In the genomic region with DNA sequence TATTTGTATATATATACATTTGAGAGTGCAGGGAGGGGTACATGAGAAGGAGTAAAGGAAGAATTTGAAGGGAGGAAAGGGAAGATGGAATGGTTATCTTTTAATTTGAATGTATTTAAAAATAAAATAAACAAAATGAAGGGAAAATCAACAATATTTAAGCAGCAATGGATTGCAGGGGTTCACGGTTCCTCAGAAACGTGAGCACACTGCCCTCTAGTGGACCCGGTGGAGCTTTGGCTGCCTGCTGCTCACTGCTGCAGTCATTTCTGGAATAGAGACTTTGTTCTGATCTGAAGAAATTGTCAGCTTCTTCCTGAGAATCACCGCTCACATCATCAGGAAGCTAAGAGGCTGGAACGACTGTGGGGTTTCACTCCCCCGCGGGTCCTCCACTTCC, we compare ENCODE assay signal across 10 mouse cellular contexts. TPM values are rescaled to one million over a fixed set of nuclear protein-coding genes. Genes with fewer than 3 reads are reported as not detected.
DNase-seq lines count a peak whose midpoint lies in the region; ATAC-seq lines count a peak whose summit lies in the region.
"Had no signal": no experiment of that assay in that cellular context is flagged by ENCODE, and none has a peak within 500 bp of the region (broad histone marks: within the 10 kb centered on the region; RNA-seq: fewer than 3 reads in every experiment).

No protein-coding gene starts in this region.

- H3K4me1 ChIP-seq in hindbrain, embryonic 11.5 days (replicated peaks; ENCODE audit: control insufficient read depth, insufficient read depth, low read length), result no peaks in the 10 kb centered on the region
- H3K4me1 ChIP-seq in hindbrain, embryonic 16.5 days (ENCODE audit: control insufficient read depth, insufficient read depth, low read depth, low read length), result no peaks in the 10 kb centered on the region
- H3K4me1 ChIP-seq in embryonic facial prominence, embryonic 11.5 days (ENCODE audit: control insufficient read depth, insufficient read depth, low read length), result no peaks in the 10 kb centered on the region
- H3K4me1 ChIP-seq: limb, embryonic 15.5 days; stomach, embryonic 15.5 days had no signal

- peak; percentile 62 for DNase-seq in hindbrain, embryonic 11.5 days (ENCODE audit: low spot score)
- DNase-seq in A20 (ENCODE audit: low read depth, low spot score), result peak; percentile 60
- peak; percentile 25 for DNase-seq in Muller cell, postnatal 12 days (ENCODE audit: inconsistent ontology term)
- peak; percentile 79 for DNase-seq in embryonic facial prominence, embryonic 11.5 days (ENCODE audit: low spot score)

- no peak overlapping the region for H3K4me3 ChIP-seq in hindbrain, embryonic 11.5 days (ENCODE audit: low read depth, low read length)
- H3K4me3 ChIP-seq in hindbrain, embryonic 16.5 days (ENCODE audit: low read length), result no peak overlapping the region
- H3K4me3 ChIP-seq in embryonic facial prominence, embryonic 11.5 days (ENCODE audit: low read depth, low read length), result no peak overlapping the region
- H3K4me3 ChIP-seq: limb, embryonic 15.5 days; stomach, embryonic 15.5 days had no signal

- no peaks in the 10 kb centered on the region for H3K36me3 ChIP-seq in hindbrain, embryonic 11.5 days (ENCODE audit: control insufficient read depth, insufficient read depth, low read length)
- no peaks in the 10 kb centered on the region for H3K36me3 ChIP-seq in hindbrain, embryonic 16.5 days (ENCODE audit: control insufficient read depth, insufficient read depth, low read length)
- H3K36me3 ChIP-seq in embryonic facial prominence, embryonic 11.5 days (replicated peaks; ENCODE audit: control insufficient read depth, insufficient read depth, low read depth, low read length), result no peaks in the 10 kb centered on the region
- H3K36me3 ChIP-seq: limb, embryonic 15.5 days; stomach, embryonic 15.5 days had no signal

- ATAC-seq in hindbrain, embryonic 11.5 days (ENCODE audit: low FRiP score), result no peak
- ATAC-seq in hindbrain, embryonic 16.5 days, result no peak
- no peak for ATAC-seq in embryonic facial prominence, embryonic 11.5 days (replicated peaks; ENCODE audit: insufficient number of reproducible peaks, low FRiP score, low TSS enrichment, low read depth)
- peak; percentile 80 for ATAC-seq in megakaryocyte progenitor cell, adult 5-6 weeks (replicated peaks; ENCODE audit: poor library complexity)
- ATAC-seq in erythroid progenitor cell, adult 5-6 weeks (replicated peaks; ENCODE audit: low FRiP score, poor library complexity, severe bottlenecking), result no peak
- ATAC-seq in erythroblast, adult 5-6 weeks (replicated peaks; ENCODE audit: low FRiP score, poor library complexity, severe bottlenecking), result no peak; the same call in 1 of the 2 replicates

- H3K4me2 ChIP-seq in hindbrain, embryonic 11.5 days (replicated peaks; ENCODE audit: low read depth, low read length), result no peak overlapping the region
- H3K4me2 ChIP-seq in hindbrain, embryonic 16.5 days (ENCODE audit: low read length), result no peak overlapping the region
- no peak overlapping the region for H3K4me2 ChIP-seq in embryonic facial prominence, embryonic 11.5 days (ENCODE audit: low read depth, low read length)
- H3K4me2 ChIP-seq: limb, embryonic 15.5 days; stomach, embryonic 15.5 days had no signal

- 32% methylated on average over 6 of the region's 7 CpGs for WGBS in hindbrain, embryonic 11.5 days
- 26% methylated on average over 4 of the region's 7 CpGs for WGBS in hindbrain, embryonic 16.5 days
- 34% methylated on average over 5 of the region's 7 CpGs for WGBS in embryonic facial prominence, embryonic 11.5 days

- no peaks in the 10 kb centered on the region for H3K9me3 ChIP-seq in hindbrain, embryonic 11.5 days (ENCODE audit: control insufficient read depth, low read length)
- H3K9me3 ChIP-seq in hindbrain, embryonic 16.5 days (ENCODE audit: control insufficient read depth, low read length), result no peaks in the 10 kb centered on the region
- no peaks in the 10 kb centered on the region for H3K9me3 ChIP-seq in embryonic facial prominence, embryonic 11.5 days (replicated peaks; ENCODE audit: control insufficient read depth, low read length)
- H3K9me3 ChIP-seq: limb, embryonic 15.5 days; stomach, embryonic 15.5 days had no signal

- no peak overlapping the region for H3K27ac ChIP-seq in hindbrain, embryonic 11.5 days (ENCODE audit: low read depth, low read length)
- no peak overlapping the region for H3K27ac ChIP-seq in hindbrain, embryonic 16.5 days (ENCODE audit: low read depth, low read length)
- no peak overlapping the region for H3K27ac ChIP-seq in embryonic facial prominence, embryonic 11.5 days (replicated peaks; ENCODE audit: low read depth, low read length)
- H3K27ac ChIP-seq: limb, embryonic 15.5 days; stomach, embryonic 15.5 days had no signal

- H3K9ac ChIP-seq in hindbrain, embryonic 11.5 days (ENCODE audit: low read depth, low read length), result no peak overlapping the region
- no peak overlapping the region for H3K9ac ChIP-seq in hindbrain, embryonic 16.5 days (ENCODE audit: low read depth, low read length)
- no peak overlapping the region for H3K9ac ChIP-seq in embryonic facial prominence, embryonic 11.5 days (replicated peaks; ENCODE audit: low read length)
- H3K9ac ChIP-seq: limb, embryonic 15.5 days; stomach, embryonic 15.5 days had no signal

- H3K27me3 ChIP-seq in hindbrain, embryonic 11.5 days (ENCODE audit: control insufficient read depth, insufficient read depth, low read length), result no peaks in the 10 kb centered on the region
- H3K27me3 ChIP-seq in hindbrain, embryonic 16.5 days (replicated peaks; ENCODE audit: control insufficient read depth, insufficient read depth, low read length), result no peaks in the 10 kb centered on the region
- H3K27me3 ChIP-seq in embryonic facial prominence, embryonic 11.5 days (ENCODE audit: control insufficient read depth, insufficient read depth, low read length), result no peaks in the 10 kb centered on the region
- H3K27me3 ChIP-seq: limb, embryonic 15.5 days; stomach, embryonic 15.5 days had no signal

RNA-seq across cellular contexts. Expression of a gene that starts 28.5 kb away (rescaled TPM):
- polyA plus RNA-seq in hindbrain, embryonic 11.5 days (2014; fragmentation: Nextera tagmentation; extraction: Ambion mirVana), result 1.1 and 1.6 TPM in 2 replicates
- 0.34 and 1.5 TPM in 2 replicates for polyA plus RNA-seq in hindbrain, embryonic 16.5 days (2015; fragmentation: Nextera tagmentation; extraction: Ambion mirVana)
- polyA plus RNA-seq in embryonic facial prominence, embryonic 11.5 days (2014; fragmentation: Nextera tagmentation; extraction: Ambion mirVana), result 1.4 and 1.6 TPM in 2 replicates
- total RNA-seq in megakaryocyte progenitor cell, adult 5-6 weeks (2015), result not detected in 2 replicates
- total RNA-seq in megakaryocyte progenitor cell, adult 5-6 weeks (2017), result not detected in 2 replicates
- not detected in 2 replicates for total RNA-seq in erythroid progenitor cell, adult 5-6 weeks (2015; ENCODE audit: low replicate concordance)
- total RNA-seq in erythroid progenitor cell, adult 5-6 weeks (2017; ENCODE audit: low replicate concordance), result not detected in 2 replicates
- not detected in 2 replicates for total RNA-seq in erythroblast, adult 5-6 weeks (2015; ENCODE audit: low replicate concordance)
- total RNA-seq in erythroblast, adult 5-6 weeks (2017; ENCODE audit: low replicate concordance), result not detected in 2 replicates

Comparison
In these comparisons a context has a peak if more than half of its experiments do, and no peak if none do; other contexts are left out.
1. DNase-seq: peak in every context shown above with its lines; median percentile 79 in embryonic facial prominence, embryonic 11.5 days; 62 in hindbrain, embryonic 11.5 days; 60 in A20; 25 in Muller cell, postnatal 12 days.